Mouse (Mus musculus) kidney, embryonic 14.5 days (tissue): ENCODE results near the gene Epha5. TPM values are rescaled to one million over a fixed set of nuclear protein-coding genes. Genes with fewer than 3 reads are reported as not detected.

Source experiments
- ATAC-seq: fragments of 200-750 bp; cut with Nextera tagmentation; 2 replicates; pipeline ENCODE4 v1.8.0; 2017; ENCODE audit warnings: moderate number of reproducible peaks, mild to moderate bottlenecking, moderate TSS enrichment, moderate library complexity; ENCODE audit not compliant: low FRiP score, low TSS enrichment
- H3K27ac ChIP-seq: fragments of 300-500 bp; sonication (generic); 2 replicates; pipeline ENCODE4 v1.5.1; 2014; ENCODE audit warnings: low read depth, mild to moderate bottlenecking, low read length, moderate library complexity, mixed read lengths
- H3K27me3 ChIP-seq: fragments of 300-500 bp; sonication (generic); 2 replicates; pipeline ENCODE4 v1.6.1; 2014; ENCODE audit warnings: mild to moderate bottlenecking, low read length; ENCODE audit not compliant: control insufficient read depth, insufficient read depth
- H3K36me3 ChIP-seq: fragments of 300-500 bp; sonication (generic); 2 replicates; pipeline ENCODE4 v1.6.1; 2014; ENCODE audit warnings: low read length, mixed read lengths; ENCODE audit not compliant: control insufficient read depth, insufficient read depth
- H3K4me1 ChIP-seq: fragments of 300-500 bp; sonication (generic); 2 replicates; pipeline ENCODE4 v1.6.1; 2014; ENCODE audit warnings: low read length, mixed read lengths; ENCODE audit not compliant: control insufficient read depth, insufficient read depth
- H3K4me2 ChIP-seq: fragments of 300-500 bp; sonication (generic); replicated peaks from 2 replicates; pipeline ENCODE4 v1.6.1; 2014; ENCODE audit warnings: low read depth, mild to moderate bottlenecking, low read length
- H3K4me3 ChIP-seq: fragments of 300-500 bp; sonication (generic); 2 replicates; pipeline ENCODE4 v1.5.1; 2014; ENCODE audit warnings: mild to moderate bottlenecking, low read length
- H3K9ac ChIP-seq: fragments of 300-500 bp; sonication (generic); 2 replicates; pipeline ENCODE4 v1.6.1; 2014; ENCODE audit warnings: low read depth, mild to moderate bottlenecking, low read length, moderate library complexity
- H3K9me3 ChIP-seq: fragments of 300-500 bp; sonication (generic); 2 replicates; pipeline ENCODE4 v1.6.1; 2016; ENCODE audit warnings: low read length; ENCODE audit not compliant: control insufficient read depth
- WGBS: fragments of 180-500 bp; shearing (Covaris S2); extraction: QIAGEN DNeasy Blood & Tissue Kit; methylation state at CpG from one replicate; pipeline ENCODE4 v1.1.7; 2014; 5-methylcytosine and 5-hydroxymethylcytosine counted together
- polyA plus RNA-seq: library from polyadenylated mRNA; unstranded; fragments of >200 nt; fragmentation: Nextera tagmentation; extraction: Ambion mirVana; gene quantifications from 2 replicates; pipeline ENCODE4 v1.2.1, GENCODE M21; 2014

The Epha5 gene
- polyA plus RNA-seq, 1 experiment from 2014 or later: 0.62 TPM

- H3K4me2 ChIP-seq: no peak overlapping the region
- H3K4me1 ChIP-seq: no peaks in the 10 kb centered on the region
- no peaks in the 10 kb centered on the region for H3K9me3 ChIP-seq
- no peak overlapping the region for H3K27ac ChIP-seq
- H3K9ac ChIP-seq: no peak overlapping the region
- ATAC-seq: no peak
- no peak overlapping the region for H3K4me3 ChIP-seq
- WGBS: 57% methylated on average over 2 of the region's 2 CpGs
- H3K27me3 ChIP-seq: peaks cover 5% of the 10 kb centered on the region; the same call in 1 of the 2 replicates
- H3K36me3 ChIP-seq: no peaks in the 10 kb centered on the region
Measured at GRCm38 (mm10) chr5:84408370-84408769, 8.8 kb downstream of the Epha5 start.

- no peaks in the 10 kb centered on the region for H3K27me3 ChIP-seq
Measured at GRCm38 (mm10) chr5:84397085-84397484, 20.1 kb downstream of the Epha5 start.

GRCm38 (mm10) chr5:84365334-84365733 is 51.8 kb downstream of the Epha5 start:
- Histone ChIP-seq H3K27ac (no peak overlapping the region), H3K9me3 (no peaks in the 10 kb centered on the region), H3K27me3 (no peaks in the 10 kb centered on the region), H3K4me3 (no peak overlapping the region), H3K4me1 (no peaks in the 10 kb centered on the region), H3K4me2 (no peak overlapping the region), H3K9ac (no peak overlapping the region), H3K36me3 (no peaks in the 10 kb centered on the region)
- ATAC-seq: no peak
- 70% methylated on average over 5 of the region's 5 CpGs for WGBS

More at GRCm38 (mm10) chr5:84397085-84397484, 20.1 kb downstream of the Epha5 start:
- no peaks in the 10 kb centered on the region for H3K9me3 ChIP-seq
- H3K4me1 ChIP-seq: no peaks in the 10 kb centered on the region
- H3K27ac ChIP-seq: no peak overlapping the region
- 98% methylated on average over 1 of the region's 1 CpGs for WGBS
- no peaks in the 10 kb centered on the region for H3K36me3 ChIP-seq
- ATAC-seq: no peak
- H3K4me2 ChIP-seq: no peak overlapping the region
- no peak overlapping the region for H3K4me3 ChIP-seq
- no peak overlapping the region for H3K9ac ChIP-seq

GRCm38 (mm10) chr5:84359430-84359829 is 57.8 kb downstream of the Epha5 start:
- Histone ChIP-seq H3K9me3 (no peaks in the 10 kb centered on the region), H3K36me3 (no peaks in the 10 kb centered on the region), H3K4me1 (no peaks in the 10 kb centered on the region), H3K4me2 (no peak overlapping the region), H3K9ac (no peak overlapping the region), H3K27me3 (no peaks in the 10 kb centered on the region), H3K27ac (no peak overlapping the region), H3K4me3 (no peak overlapping the region)
- 88% methylated on average over 3 of the region's 3 CpGs for WGBS
- no peak for ATAC-seq

- no peak overlapping the region for H3K27ac ChIP-seq
- no peaks in the 10 kb centered on the region for H3K9me3 ChIP-seq
- H3K9ac ChIP-seq: no peak overlapping the region
- no peak for ATAC-seq
- WGBS: 78% methylated on average over 5 of the region's 5 CpGs
- no peaks in the 10 kb centered on the region for H3K36me3 ChIP-seq
- no peak overlapping the region for H3K4me3 ChIP-seq
- no peaks in the 10 kb centered on the region for H3K4me1 ChIP-seq
- no peak overlapping the region for H3K4me2 ChIP-seq
- no peaks in the 10 kb centered on the region for H3K27me3 ChIP-seq
Measured at GRCm38 (mm10) chr5:84353069-84353468, 64.1 kb downstream of the Epha5 start.

GRCm38 (mm10) chr5:84346728-84347499 is 70.3 kb downstream of the Epha5 start:
- no peaks in the 10 kb centered on the region for H3K36me3 ChIP-seq
- H3K4me3 ChIP-seq: no peak overlapping the region
- H3K4me2 ChIP-seq: no peak overlapping the region
- H3K9me3 ChIP-seq: no peaks in the 10 kb centered on the region
- 88% methylated on average over 2 of the region's 2 CpGs for WGBS
- H3K4me1 ChIP-seq: no peaks in the 10 kb centered on the region
- no peaks in the 10 kb centered on the region for H3K27me3 ChIP-seq
- no peak overlapping the region for H3K9ac ChIP-seq
- ATAC-seq: no peak
- H3K27ac ChIP-seq: no peak overlapping the region

GRCm38 (mm10) chr5:84335834-84336465 is 81.2 kb downstream of the Epha5 start:
- no peak overlapping the region for H3K27ac ChIP-seq
- H3K9me3 ChIP-seq: no peaks in the 10 kb centered on the region
- H3K9ac ChIP-seq: no peak overlapping the region
- no peaks in the 10 kb centered on the region for H3K36me3 ChIP-seq
- no peak overlapping the region for H3K4me2 ChIP-seq
- no peaks in the 10 kb centered on the region for H3K4me1 ChIP-seq
- 84% methylated on average over 3 of the region's 3 CpGs for WGBS
- no peak for ATAC-seq
- no peak overlapping the region for H3K4me3 ChIP-seq
- no peaks in the 10 kb centered on the region for H3K27me3 ChIP-seq

- 84% methylated on average over 6 of the region's 6 CpGs for WGBS
- no peaks in the 10 kb centered on the region for H3K36me3 ChIP-seq
- H3K27me3 ChIP-seq: no peaks in the 10 kb centered on the region
- no peaks in the 10 kb centered on the region for H3K4me1 ChIP-seq
- ATAC-seq: no peak
- no peak overlapping the region for H3K4me2 ChIP-seq
- no peak overlapping the region for H3K27ac ChIP-seq
- H3K9me3 ChIP-seq: no peaks in the 10 kb centered on the region
- no peak overlapping the region for H3K9ac ChIP-seq
- no peak overlapping the region for H3K4me3 ChIP-seq
Measured at GRCm38 (mm10) chr5:84334481-84334880, 82.7 kb downstream of the Epha5 start.

GRCm38 (mm10) chr5:84331631-84332030 is 85.6 kb downstream of the Epha5 start:
- 85% methylated on average over 1 of the region's 1 CpGs for WGBS
- no peaks in the 10 kb centered on the region for H3K4me1 ChIP-seq
- H3K27ac ChIP-seq: no peak overlapping the region
- no peak overlapping the region for H3K4me2 ChIP-seq
- H3K36me3 ChIP-seq: no peaks in the 10 kb centered on the region
- no peaks in the 10 kb centered on the region for H3K27me3 ChIP-seq
- no peak for ATAC-seq
- no peak overlapping the region for H3K4me3 ChIP-seq
- no peak overlapping the region for H3K9ac ChIP-seq
- H3K9me3 ChIP-seq: no peaks in the 10 kb centered on the region
